Mouse (Mus musculus): ENCODE measurements at regions not wholly inside any gene's neighbourhood (a gene's known extent, or its start where the extent isn't known, plus 50 kb on each side); places are given as distances from the start of the nearest gene placed in this dataset.
"Not testable (repeated sequence)": the region's sequence is repeated elsewhere in the genome, so short reads cannot be mapped to it uniquely, and the experiment has no call there.

DNA sequence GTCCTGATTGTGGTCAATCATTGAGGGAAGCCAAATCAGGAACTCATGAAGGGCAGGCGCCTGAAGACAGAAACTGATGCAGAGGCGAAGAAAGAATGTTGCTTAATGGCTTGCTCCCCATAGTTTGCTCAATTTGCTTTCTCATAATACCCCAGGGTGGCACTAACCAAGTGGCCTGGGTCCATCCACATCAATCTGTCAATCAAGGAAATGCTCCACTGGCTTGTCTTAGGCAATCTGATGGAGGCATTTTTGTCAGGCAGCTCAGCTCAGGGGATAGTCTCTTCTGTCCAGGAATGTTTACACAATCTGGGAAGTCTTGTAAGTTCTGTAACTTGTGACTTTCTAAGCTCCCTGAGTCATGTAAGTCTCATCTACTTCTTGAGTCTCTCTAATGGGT, 50.0 kb upstream of the Klhl24 start:
- DNase-seq: no peak

GRCm38 (mm10) chr16:20035166-20035565, 52.3 kb upstream of the Klhl6 start:
- not testable (repeated sequence) for DNase-seq

DNA sequence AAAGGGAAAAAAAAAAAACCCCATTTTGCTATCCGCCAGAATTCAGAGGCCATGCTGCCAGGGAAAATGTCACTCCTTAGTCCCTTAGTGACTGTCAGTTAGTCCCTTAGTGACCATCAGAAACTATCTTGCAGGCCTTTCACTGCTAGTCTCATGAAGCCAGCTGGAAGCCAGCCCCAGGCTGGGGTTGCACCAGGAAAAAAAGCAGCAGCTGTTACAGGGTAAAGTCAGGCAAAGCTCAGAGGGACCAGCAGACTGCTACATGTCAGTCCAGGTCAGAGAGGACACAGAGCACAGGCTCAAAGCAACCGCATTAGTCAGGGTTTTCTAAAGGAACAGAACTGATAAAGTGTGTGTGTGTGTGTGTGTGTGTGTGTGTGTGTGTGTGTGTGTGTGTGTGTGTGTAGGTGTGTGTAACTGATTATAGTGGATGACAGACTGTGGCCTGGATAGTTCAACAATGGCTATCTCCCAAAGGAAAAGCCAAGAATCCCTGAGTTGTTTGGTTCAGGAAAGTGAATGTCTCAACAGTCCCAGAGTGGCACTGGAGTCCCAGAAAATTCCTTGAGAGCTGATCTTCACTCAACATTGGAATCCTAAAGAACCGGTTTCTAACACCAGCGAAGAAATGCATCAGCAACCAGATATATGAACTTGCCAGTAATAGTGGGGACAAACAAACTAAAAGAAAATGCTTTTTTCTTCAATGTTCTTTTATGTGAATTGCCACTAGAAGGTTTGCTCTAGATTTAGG, 49.7 kb upstream of the Klhl6 start:
- peak; percentile 20 to 38 for DNase-seq

All from cerebellum, postnatal 10 days (tissue).